Mouse (Mus musculus): ENCODE measurements around the gene Smndc1. TPM values are rescaled to one million over a fixed set of nuclear protein-coding genes. Genes with fewer than 3 reads are reported as not detected.

Smndc1 gene
- polyA plus RNA-seq, 1 experiment from 2014 or later = 43.5 TPM

GRCm38 (mm10) chr19:53331882-53332500, 58.4 kb downstream of the Smndc1 start:
- ATAC-seq (ENCODE audit: insufficient number of reproducible peaks, insufficient read depth, low FRiP score, low read depth) = no peak
- H3K4me3 ChIP-seq (ENCODE audit: low read depth, low read length) = no peak overlapping the region
- 91% methylated on average over 21 of the region's 21 CpGs for WGBS

GRCm38 (mm10) chr19:53329992-53330381, 60.4 kb downstream of the Smndc1 start:
- under 1% methylated on average over 29 of the region's 29 CpGs for WGBS
- peak overlapping the region; percentile 68 for H3K9ac ChIP-seq (replicated peaks; ENCODE audit: low read depth, low read length)
- peak; percentile 71 for ATAC-seq (ENCODE audit: insufficient number of reproducible peaks, insufficient read depth, low FRiP score, low read depth)

More at GRCm38 (mm10) chr19:53331882-53332500, 58.4 kb downstream of the Smndc1 start:
- Histone ChIP-seq H3K27me3 (ENCODE audit: control insufficient read depth, insufficient read depth, low read length) (no peaks in the 10 kb centered on the region), H3K9me3 (ENCODE audit: control insufficient read depth, low read depth, low read length) (no peaks in the 10 kb centered on the region), H3K27ac (ENCODE audit: low read length) (no peak overlapping the region), H3K4me2 (replicated peaks; ENCODE audit: low read depth, low read length) (no peak overlapping the region), H3K9ac (replicated peaks; ENCODE audit: low read depth, low read length) (no peak overlapping the region), H3K36me3 (ENCODE audit: control insufficient read depth, insufficient read depth, low read length) (peaks cover 19% of the 10 kb centered on the region), H3K4me1 (ENCODE audit: control insufficient read depth, insufficient read depth, low read length) (0 out of 2 replicates have a peak, but pooled peaks cover 5% of the 10 kb centered on the region)

More at GRCm38 (mm10) chr19:53329992-53330381, 60.4 kb downstream of the Smndc1 start:
- Histone ChIP-seq H3K27ac (ENCODE audit: low read length) (peak overlapping the region; percentile 68), H3K4me2 (replicated peaks; ENCODE audit: low read depth, low read length) (peak overlapping the region; percentile 80), H3K36me3 (ENCODE audit: control insufficient read depth, insufficient read depth, low read length) (peaks cover 19% of the 10 kb centered on the region), H3K27me3 (ENCODE audit: control insufficient read depth, insufficient read depth, low read length) (no peaks in the 10 kb centered on the region), H3K4me1 (ENCODE audit: control insufficient read depth, insufficient read depth, low read length) (peaks cover 14% of the 10 kb centered on the region), H3K9me3 (ENCODE audit: control insufficient read depth, low read depth, low read length) (no peaks in the 10 kb centered on the region), H3K4me3 (ENCODE audit: low read depth, low read length) (peak overlapping the region; percentile 86)

Other genes with a start within 250 kb of the Smndc1 start
- gene Mxi1, start 80.1 kb downstream of the Smndc1 start, polyA plus RNA-seq (2014; fragmentation: Nextera tagmentation; extraction: Ambion mirVana) = 29.3 and 30.3 TPM in 2 replicates
- gene Gm10197, start 18.8 kb downstream of the Smndc1 start, polyA plus RNA-seq (2014; fragmentation: Nextera tagmentation; extraction: Ambion mirVana) = not detected in 2 replicates
- 4.6 TPM in 2 replicates for gene Dusp5, start 138.5 kb upstream of the Smndc1 start, polyA plus RNA-seq (2014; fragmentation: Nextera tagmentation; extraction: Ambion mirVana)
- 335 and 346 TPM in 2 replicates for gene Nutf2-ps1, start 198.5 kb upstream of the Smndc1 start, polyA plus RNA-seq (2014; fragmentation: Nextera tagmentation; extraction: Ambion mirVana)
- 78.8 and 78.9 TPM in 2 replicates for gene Smc3, start 209.8 kb upstream of the Smndc1 start, polyA plus RNA-seq (2014; fragmentation: Nextera tagmentation; extraction: Ambion mirVana)

All from stomach, embryonic 14.5 days (tissue).